Mouse (Mus musculus) lung, postnatal 14 days (tissue): Measurements from ENCODE around the gene Lrrc49.

Experiments used
- DNase-seq: peaks from one replicate; pipeline ENCODE4 v3.0.0; 2021

Gene Lrrc49

GRCm38 (mm10) chr9:60592974-60593373 lies 95.0 kb downstream of the Lrrc49 start:
- no peak for DNase-seq

- DNase-seq = no peak
Observed at GRCm38 (mm10) chr9:60592363-60592762, 95.6 kb downstream of the Lrrc49 start.

- no peak for DNase-seq
Observed at GRCm38 (mm10) chr9:60590871-60591624, 96.9 kb downstream of the Lrrc49 start.

DNA sequence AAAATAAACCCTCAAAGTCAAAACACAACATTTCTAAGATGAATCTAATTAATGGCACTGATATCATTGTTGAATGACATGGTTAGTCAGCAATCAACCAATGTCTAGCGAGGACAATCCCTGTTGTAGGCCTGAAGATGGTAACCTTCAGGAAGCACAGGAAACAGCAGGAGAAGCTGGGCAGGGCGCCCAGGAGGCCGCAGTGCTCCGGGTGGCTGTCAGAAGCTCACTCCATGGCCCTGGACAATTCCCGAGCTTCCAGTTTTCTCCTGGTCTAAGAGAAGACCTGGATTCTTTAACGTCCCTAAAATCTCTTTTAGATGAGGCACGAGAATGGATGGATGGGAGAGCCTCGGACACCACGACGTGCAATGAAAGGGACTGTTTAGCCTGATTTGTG lies 99.0 kb downstream of the Lrrc49 start:
- DNase-seq = no peak

- no peak for DNase-seq
Observed at GRCm38 (mm10) chr9:60586920-60587319, 101.0 kb downstream of the Lrrc49 start.

DNA sequence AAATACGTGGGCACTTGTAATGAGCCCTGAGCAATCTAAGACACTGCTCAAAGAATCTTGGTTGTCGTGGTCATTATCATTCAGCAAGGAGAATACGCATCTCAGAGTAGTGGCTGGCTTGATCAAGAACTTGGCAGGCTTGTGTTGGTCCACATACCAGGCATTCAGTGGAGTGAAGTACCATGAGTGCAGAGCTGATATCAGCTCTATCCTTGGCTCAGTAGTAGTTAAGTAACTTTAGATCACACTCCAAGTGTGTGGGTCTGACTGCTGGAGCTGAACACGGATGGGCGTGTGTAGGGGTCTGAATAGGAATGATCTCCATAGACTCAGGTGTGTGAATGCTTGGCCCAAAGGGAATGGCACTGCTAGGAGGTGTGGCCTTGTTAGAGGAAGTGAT lies 102.8 kb downstream of the Lrrc49 start:
- DNase-seq = no peak

- DNase-seq = no peak
Observed at GRCm38 (mm10) chr9:60582553-60582952, 105.4 kb downstream of the Lrrc49 start.

DNA sequence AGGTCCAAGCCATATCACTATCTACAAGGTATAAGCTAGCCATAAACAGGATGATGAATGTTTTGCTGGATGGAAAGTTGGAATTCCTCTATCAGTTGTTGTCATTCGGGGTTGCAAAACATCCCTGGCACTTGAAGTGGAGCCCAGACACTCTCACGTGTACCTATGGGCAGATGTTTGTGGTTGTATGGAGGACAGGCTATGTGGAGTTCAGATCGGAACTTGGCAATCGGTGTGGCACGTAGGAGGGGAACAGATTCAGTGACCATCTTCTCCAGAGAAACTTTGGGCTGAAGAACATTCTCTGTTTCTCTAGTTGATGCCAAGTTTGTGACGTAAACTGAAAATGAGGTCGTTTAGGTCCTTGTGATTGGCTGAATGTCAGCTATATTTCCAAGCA lies 114.9 kb downstream of the Lrrc49 start:
- DNase-seq = no peak

GRCm38 (mm10) chr9:60571725-60572124 lies 116.2 kb downstream of the Lrrc49 start:
- no peak for DNase-seq

DNA sequence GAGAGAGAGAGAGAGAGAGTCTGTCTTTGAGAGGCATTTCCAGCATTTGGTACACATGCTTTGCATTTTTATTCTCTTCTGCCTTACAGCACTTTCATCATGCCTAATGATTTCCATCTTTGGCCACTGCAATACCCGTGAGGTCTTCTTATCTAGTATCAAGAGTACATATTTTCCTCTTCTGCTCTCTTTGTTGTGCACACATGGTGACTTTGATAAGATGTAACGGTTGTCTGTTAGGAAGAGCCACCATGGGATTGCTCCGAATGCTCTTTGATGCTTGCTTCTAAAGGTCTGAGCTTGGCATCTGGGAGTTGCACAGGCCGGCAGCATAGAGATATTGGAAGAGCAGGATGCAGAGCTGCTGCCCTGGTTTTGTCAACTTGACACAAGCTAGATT lies 116.9 kb downstream of the Lrrc49 start:
- DNase-seq = no peak

GRCm38 (mm10) chr9:60569366-60569765 lies 118.6 kb downstream of the Lrrc49 start:
- DNase-seq = no peak

GRCm38 (mm10) chr9:60563809-60564208 lies 124.1 kb downstream of the Lrrc49 start:
- no peak for DNase-seq

GRCm38 (mm10) chr9:60562443-60563371 lies 125.3 kb downstream of the Lrrc49 start:
- DNase-seq = no peak

DNA sequence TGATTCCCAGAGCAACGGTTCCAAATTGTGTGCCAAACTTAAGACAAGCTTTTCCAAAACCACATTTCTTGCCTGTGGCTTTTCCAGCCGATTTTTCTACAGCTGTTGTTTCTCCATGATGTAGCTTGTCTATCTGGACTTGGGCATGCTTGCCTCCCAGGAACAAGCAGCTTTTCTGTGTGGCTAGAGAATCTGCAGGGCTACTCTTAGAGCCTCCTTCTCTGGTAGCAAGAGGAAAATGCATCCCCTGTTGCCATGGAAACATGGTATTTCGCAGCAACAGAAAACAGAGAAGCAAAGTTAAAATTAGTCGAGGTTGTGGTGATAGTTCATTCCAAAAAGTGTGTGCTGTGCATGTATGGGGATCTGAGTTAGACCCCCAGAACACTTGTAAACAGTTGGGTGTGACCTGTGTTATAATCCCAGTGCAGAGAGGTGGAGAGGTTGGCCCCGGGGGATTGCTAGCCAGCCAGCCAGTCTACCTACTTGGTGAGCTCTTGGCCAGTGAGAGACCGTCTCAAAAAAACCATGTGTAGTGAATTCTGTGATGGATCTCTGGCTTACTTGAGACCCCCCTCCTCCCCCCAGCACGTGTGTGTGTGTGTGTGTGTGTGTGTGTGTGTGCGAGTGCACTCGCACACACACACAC lies 126.2 kb downstream of the Lrrc49 start:
- DNase-seq = no peak

DNA sequence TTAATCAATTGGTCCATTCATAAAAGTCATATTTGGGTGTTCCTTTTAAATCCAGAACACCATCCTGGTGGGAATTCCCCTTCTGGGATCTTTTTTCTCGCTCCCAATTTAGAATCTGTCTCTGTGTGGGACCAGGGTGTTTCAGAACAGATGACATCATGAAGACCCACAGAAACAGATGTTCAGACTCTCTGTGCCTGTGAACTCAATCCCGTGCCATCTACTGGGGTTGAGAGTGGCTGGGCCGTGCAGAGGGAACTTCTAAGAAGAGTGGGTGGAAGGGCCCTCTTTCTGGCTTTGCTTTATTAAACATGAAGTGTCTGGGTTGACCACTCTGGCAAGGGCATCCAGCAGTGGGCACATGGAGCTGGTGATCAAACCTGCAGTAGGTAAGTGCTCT lies 129.5 kb downstream of the Lrrc49 start:
- DNase-seq = no peak

- no peak for DNase-seq
Observed at GRCm38 (mm10) chr9:60551238-60551637, 136.7 kb downstream of the Lrrc49 start.

- peak; percentile 64 for DNase-seq
Observed at GRCm38 (mm10) chr9:60548182-60548581, 139.8 kb downstream of the Lrrc49 start.

DNA sequence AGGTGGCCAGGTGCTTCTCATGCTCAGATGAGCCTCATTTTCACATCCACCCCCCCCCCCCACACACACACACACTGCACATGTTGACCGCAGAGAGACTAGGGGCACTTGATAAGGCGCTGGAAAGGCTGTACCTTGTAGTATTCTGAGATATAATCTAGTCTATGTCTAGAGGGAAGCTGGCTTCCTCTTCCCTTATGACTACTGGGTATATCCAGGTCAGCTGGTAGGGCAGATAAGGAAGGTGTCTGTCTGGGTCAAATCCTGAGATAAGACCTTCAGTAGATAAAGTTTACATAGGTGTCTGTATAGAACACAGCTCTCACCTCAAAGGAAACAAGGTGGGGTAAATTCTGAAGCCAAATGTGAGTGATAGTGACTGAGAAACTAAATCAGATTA lies 141.8 kb downstream of the Lrrc49 start:
- no peak for DNase-seq

DNA sequence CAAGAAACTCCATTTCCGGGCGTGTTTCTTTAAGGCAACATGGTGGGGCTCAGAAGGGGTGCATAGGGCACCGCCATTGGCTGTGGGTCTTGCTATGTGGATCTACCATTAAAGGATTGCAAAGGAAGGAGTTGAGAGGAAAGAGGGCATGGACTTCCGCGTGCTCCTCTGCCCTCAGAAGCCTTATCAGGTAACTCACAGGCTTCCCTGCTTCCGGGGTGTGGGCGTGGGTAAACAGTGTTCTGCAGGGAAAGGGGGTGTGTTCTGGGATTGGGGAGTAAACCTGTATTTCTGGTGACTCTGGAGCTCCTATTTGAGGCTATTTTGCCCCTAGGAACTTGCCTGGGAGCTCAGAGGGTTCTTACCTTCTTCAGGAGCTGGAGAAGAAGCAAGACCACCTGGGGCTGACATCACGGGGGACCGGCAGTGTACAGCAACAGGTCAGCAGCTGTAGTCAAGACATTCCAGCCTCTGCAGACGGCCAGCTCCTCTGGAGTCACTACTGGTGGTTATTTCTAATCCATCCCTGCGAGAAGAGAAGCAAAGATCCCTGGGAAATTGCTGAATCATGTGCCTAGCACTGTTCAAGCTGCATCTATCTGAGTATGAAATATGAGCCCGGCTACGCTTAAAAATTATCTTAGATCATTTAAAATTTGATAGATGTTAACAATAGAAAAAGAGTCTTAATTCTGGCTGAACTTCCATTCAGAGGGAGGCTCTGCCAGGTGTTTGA lies 142.4 kb downstream of the Lrrc49 start:
- no peak for DNase-seq

- DNase-seq = no peak
Observed at GRCm38 (mm10) chr9:60543422-60544015, 144.4 kb downstream of the Lrrc49 start.

GRCm38 (mm10) chr9:60530310-60530709 lies 157.6 kb downstream of the Lrrc49 start:
- no peak for DNase-seq
